Mouse (Mus musculus): ENCODE results near the gene Dctn3.

- no peak for TF ChIP-seq POLR2A (IDR thresholded peaks at IDR 0.05; ENCODE audit: control insufficient read depth, low read depth, low read length)
- TF ChIP-seq CTCF (IDR thresholded peaks at IDR 0.05; ENCODE audit: control insufficient read depth, insufficient read depth, insufficient replicate concordance, low read depth, low read length), result no peak
These were observed 8.2 kb upstream of the Dctn3 start, which contains the start of gene Arid3c for GRCm38 (mm10) chr4:41731052-41731765.

Data from testis, adult 2 months (tissue).